Mouse (Mus musculus): ENCODE results near the gene Htra1.

Gene Htra1

GRCm38 (mm10) chr7:131009178-131009577 lies 73.3 kb downstream of the Htra1 start:
- no peak for DNase-seq (ENCODE audit: low read depth, low spot score)

- DNase-seq (ENCODE audit: low read depth, low spot score), result no peak
These were observed 76.0 kb downstream of the Htra1 start for GRCm38 (mm10) chr7:131011901-131012300.

DNA sequence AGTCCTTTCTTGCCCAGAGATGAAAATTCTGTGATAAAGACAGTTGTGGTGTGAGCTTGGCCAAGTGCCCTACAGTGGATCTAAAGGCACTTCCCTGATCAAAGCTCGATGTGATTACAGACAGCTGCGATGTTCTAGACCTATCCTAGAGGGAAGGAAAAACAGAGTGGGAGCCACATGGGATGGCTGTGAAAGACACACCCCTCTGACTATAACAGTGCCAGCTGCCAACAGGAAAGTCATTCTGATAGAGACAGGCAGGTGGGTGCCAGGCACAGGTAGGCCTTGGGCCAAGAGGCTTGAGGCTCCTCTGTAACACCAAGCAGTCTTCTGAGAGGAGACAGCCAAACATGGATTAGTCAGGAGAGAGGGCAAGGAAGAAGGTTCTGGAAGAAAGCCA lies 83.3 kb downstream of the Htra1 start:
- no peak for DNase-seq (ENCODE audit: low read depth, low spot score)

DNA sequence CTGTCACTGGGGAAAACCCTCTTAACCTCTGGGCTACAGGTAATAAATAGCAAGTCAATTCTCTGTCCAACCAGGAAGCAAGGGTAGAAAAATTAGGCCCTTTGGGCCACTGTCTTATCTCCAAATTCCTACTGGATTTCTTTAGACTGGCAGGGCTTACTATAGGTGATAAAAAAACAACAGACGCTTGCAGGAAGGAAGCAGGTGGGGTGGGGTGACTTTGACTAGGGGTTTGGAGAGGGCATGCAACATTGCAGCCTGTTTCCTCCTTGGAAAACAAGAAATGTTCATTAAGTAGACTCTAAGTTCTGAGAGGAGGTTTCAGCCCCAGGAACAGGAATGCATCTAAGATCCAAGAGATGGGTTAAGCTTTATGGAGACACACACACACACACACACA lies 88.9 kb downstream of the Htra1 start:
- DNase-seq (ENCODE audit: low read depth, low spot score), result no peak

GRCm38 (mm10) chr7:131027557-131027956 lies 91.6 kb downstream of the Htra1 start:
- DNase-seq (ENCODE audit: low read depth, low spot score), result no peak

DNA sequence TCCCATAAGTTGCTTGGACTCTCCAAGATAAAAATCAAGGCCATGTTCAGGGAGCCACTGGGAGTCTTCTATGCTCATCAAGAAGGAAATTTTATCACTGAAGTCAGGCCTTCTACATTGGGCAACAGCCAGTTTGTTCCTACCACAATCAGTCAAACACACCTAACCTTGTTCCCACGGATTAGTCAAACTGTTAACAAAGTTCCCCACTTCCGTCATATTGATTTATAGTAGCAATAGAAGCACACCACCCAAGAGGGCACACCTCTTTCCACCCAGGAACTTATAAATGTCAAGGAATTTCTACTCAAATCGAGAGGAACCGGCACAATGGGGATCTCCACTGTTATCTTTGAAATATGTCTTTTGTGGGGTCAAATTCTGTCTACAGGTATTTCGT lies 95.8 kb downstream of the Htra1 start, which contains the start of gene Dmbt1:
Gene Dmbt1, plus strand, starts transcription at position 299 of the 400 bp plus-strand sequence.
- DNase-seq (ENCODE audit: low read depth, low spot score), result no peak

Data from retina, postnatal 7 days (tissue).